Mouse (Mus musculus): ENCODE data around the gene Med11. TPM values are rescaled to one million over a fixed set of nuclear protein-coding genes. Genes with fewer than 3 reads are reported as not detected.
"Not testable (repeated sequence)": the region's sequence is repeated elsewhere in the genome, so short reads cannot be mapped to it uniquely, and the experiment has no call there.

Gene Med11
- 10 to 100 TPM; 13.7 to 16.7 TPM for total RNA-seq (2021)
- long read RNA-seq, partial matches to known transcripts, result 0 of 8 reads
- long read RNA-seq, other reads (novel, unspliced or antisense), result 3 of 8 reads

GRCm38 (mm10) chr11:70451797-70452498, at the start of gene Med11:
Gene Med11 (plus strand): TSS chr11:70451919.
- peak; percentile 89 to 96 for DNase-seq (ENCODE audit: low spot score in 2 of 2)

- DNase-seq (ENCODE audit: low spot score in 2 of 2), result peak in 1 of 2 experiments; percentile 9
These were observed 48.1 kb upstream of the Med11 start for GRCm38 (mm10) chr11:70403598-70403997.

GRCm38 (mm10) chr11:70409594-70410296, 42.0 kb upstream of the Med11 start, which contains the start of gene Pelp1:
Gene Pelp1 (minus strand): TSS chr11:70410031.
- peak; percentile 87 to 90 for DNase-seq (ENCODE audit: low spot score in 2 of 2)

- DNase-seq (ENCODE audit: low spot score in 2 of 2), result no peak
These were observed 41.4 kb upstream of the Med11 start for GRCm38 (mm10) chr11:70410297-70410643.

- no peak for DNase-seq (ENCODE audit: low spot score in 2 of 2)
These were observed 39.1 kb upstream of the Med11 start for GRCm38 (mm10) chr11:70412591-70412990.

- DNase-seq (ENCODE audit: low spot score in 2 of 2), result peak; percentile 57 to 88
These were observed 37.8 kb upstream of the Med11 start for GRCm38 (mm10) chr11:70413961-70414360.

- DNase-seq (ENCODE audit: low spot score in 2 of 2), result no peak
These were observed 33.5 kb upstream of the Med11 start for GRCm38 (mm10) chr11:70418199-70418598.

- DNase-seq (ENCODE audit: low spot score in 2 of 2), result peak in 1 of 2 experiments; percentile 57
These were observed 32.2 kb upstream of the Med11 start for GRCm38 (mm10) chr11:70419486-70419885.

- not testable (repeated sequence) for DNase-seq (ENCODE audit: low spot score in 2 of 2)
These were observed 25.1 kb upstream of the Med11 start for GRCm38 (mm10) chr11:70426598-70426997.

GRCm38 (mm10) chr11:70431574-70431973, 20.1 kb upstream of the Med11 start:
- no peak for DNase-seq (ENCODE audit: low spot score in 2 of 2)

- peak; percentile 99 for DNase-seq (ENCODE audit: low spot score in 2 of 2)
These were observed 19.4 kb upstream of the Med11 start, which contains the start of gene Arrb2 for GRCm38 (mm10) chr11:70432048-70432894. Gene Arrb2 (plus strand): TSS chr11:70432635.

GRCm38 (mm10) chr11:70432895-70433568, 18.7 kb upstream of the Med11 start:
- DNase-seq (ENCODE audit: low spot score in 2 of 2), result peak; percentile 44 to 68

GRCm38 (mm10) chr11:70433569-70433943, 18.2 kb upstream of the Med11 start:
- DNase-seq (ENCODE audit: low spot score in 2 of 2), result no peak

GRCm38 (mm10) chr11:70433951-70434350, 17.8 kb upstream of the Med11 start:
- DNase-seq (ENCODE audit: low spot score in 2 of 2), result no peak

- no peak for DNase-seq (ENCODE audit: low spot score in 2 of 2)
These were observed 16.2 kb upstream of the Med11 start for GRCm38 (mm10) chr11:70435476-70435875.

- no peak for DNase-seq (ENCODE audit: low spot score in 2 of 2)
These were observed 14.3 kb upstream of the Med11 start for GRCm38 (mm10) chr11:70437426-70437825.

- no peak for DNase-seq (ENCODE audit: low spot score in 2 of 2)
These were observed 12.9 kb upstream of the Med11 start for GRCm38 (mm10) chr11:70438728-70439374.

- DNase-seq (ENCODE audit: low spot score in 2 of 2), result no peak
These were observed 11.1 kb upstream of the Med11 start for GRCm38 (mm10) chr11:70440637-70441036.

- DNase-seq (ENCODE audit: low spot score in 2 of 2), result no peak
These were observed 9.8 kb upstream of the Med11 start for GRCm38 (mm10) chr11:70441882-70442281.

GRCm38 (mm10) chr11:70443964-70444363, 7.8 kb upstream of the Med11 start:
- no peak for DNase-seq (ENCODE audit: low spot score in 2 of 2)

Measured in layer of hippocampus, adult 18-20 months (tissue).